Mouse (Mus musculus) small intestine, adult 2 months (tissue): ENCODE measurements around the gene Megf11. TPM values are rescaled to one million over a fixed set of nuclear protein-coding genes. Genes with fewer than 3 reads are reported as not detected.
A peak's percentile ranks its signal among the peaks of the same experiment; 100 is the strongest.

Experiments
- H3K27ac ChIP-seq: fragments of 200-500 bp; 2 replicates; pipeline ENCODE4 v1.5.1; 2012; ENCODE audit warnings: low read depth, low read length, control low read depth, inconsistent platforms; ENCODE audit not compliant: insufficient read depth
- H3K27me3 ChIP-seq: fragments of 200-500 bp; 2 replicates; pipeline ENCODE4 v1.6.1; 2012; ENCODE audit warnings: mild to moderate bottlenecking, moderate library complexity, low read length, inconsistent platforms; ENCODE audit not compliant: control insufficient read depth, insufficient read depth
- H3K36me3 ChIP-seq: fragments of 200-500 bp; 2 replicates; pipeline ENCODE4 v1.6.1; 2012; ENCODE audit warnings: mild to moderate bottlenecking, low read length, control low read depth, inconsistent platforms; ENCODE audit not compliant: control insufficient read depth, insufficient read depth
- H3K4me1 ChIP-seq: fragments of 200-500 bp; 2 replicates; pipeline ENCODE4 v1.6.1; 2012; ENCODE audit warnings: low read length, inconsistent platforms, mixed read lengths; ENCODE audit not compliant: control insufficient read depth, insufficient read depth, insufficient read length
- H3K4me3 ChIP-seq: fragments of 200-500 bp; 2 replicates; pipeline ENCODE4 v1.5.1; 2012; ENCODE audit warnings: low read depth, mild to moderate bottlenecking, control low read depth, inconsistent platforms, low read length, moderate library complexity
- CTCF ChIP-seq: fragments of 200-500 bp; IDR thresholded peaks from 2 replicates; pipeline ENCODE4 v1.5.1; 2012; ENCODE audit warnings: low read depth, mild to moderate bottlenecking, control low read depth, inconsistent platforms, low read length, moderate library complexity, mixed read lengths; ENCODE audit not compliant: insufficient replicate concordance, insufficient read length; ENCODE audit errors: extremely low read depth
- POLR2A ChIP-seq: fragments of 200-500 bp; IDR thresholded peaks from 2 replicates; pipeline ENCODE4 v1.6.1; 2012; ENCODE audit warnings: low read depth, mild to moderate bottlenecking, control low read depth, inconsistent platforms, low read length, moderate library complexity
- WGBS: fragments of 180-500 bp; shearing (Covaris S2); methylation state at CpG from one replicate; pipeline ENCODE4 v1.1.7; 2018; 5-methylcytosine and 5-hydroxymethylcytosine counted together
- polyA plus RNA-seq: library from polyadenylated mRNA; depleted of rRNA; stranded (reverse); fragments of >200 nt; gene quantifications from 2 replicates; pipeline ENCODE4 v1.2.3, GENCODE M21; 2012

The Megf11 gene
- polyA plus RNA-seq, 1 experiment: 0.10 TPM

DNA sequence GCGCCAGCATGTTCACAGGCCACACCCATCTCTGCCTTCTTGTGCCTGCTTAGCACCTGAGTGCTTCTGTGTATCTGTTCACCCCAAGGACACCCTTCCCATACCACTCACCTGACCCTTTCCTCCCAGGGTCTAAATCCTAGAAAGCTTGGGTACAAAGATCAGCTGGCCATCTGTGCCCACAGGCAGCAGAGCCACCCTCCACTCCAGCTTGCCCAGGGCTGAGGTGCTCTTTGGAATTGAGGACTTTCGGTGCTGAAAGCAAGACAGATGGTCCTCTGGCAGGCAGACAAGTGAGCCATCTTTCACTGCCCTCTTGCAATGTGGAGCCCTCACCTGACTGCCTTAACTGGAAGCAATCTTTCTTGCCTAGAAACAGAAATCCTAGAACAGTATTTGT lies 251.5 kb downstream of the Megf11 start:
- 35% methylated on average over 2 of the region's 2 CpGs for WGBS
- H3K4me3 ChIP-seq: no peak overlapping the region
- H3K27ac ChIP-seq: no peak overlapping the region
- H3K4me1 ChIP-seq: peaks cover 9% of the 10 kb centered on the region
- TF ChIP-seq CTCF: no peak
- H3K27me3 ChIP-seq: peaks cover 10% of the 10 kb centered on the region; the same call in 1 of the 2 replicates
- H3K36me3 ChIP-seq: no peaks in the 10 kb centered on the region

DNA sequence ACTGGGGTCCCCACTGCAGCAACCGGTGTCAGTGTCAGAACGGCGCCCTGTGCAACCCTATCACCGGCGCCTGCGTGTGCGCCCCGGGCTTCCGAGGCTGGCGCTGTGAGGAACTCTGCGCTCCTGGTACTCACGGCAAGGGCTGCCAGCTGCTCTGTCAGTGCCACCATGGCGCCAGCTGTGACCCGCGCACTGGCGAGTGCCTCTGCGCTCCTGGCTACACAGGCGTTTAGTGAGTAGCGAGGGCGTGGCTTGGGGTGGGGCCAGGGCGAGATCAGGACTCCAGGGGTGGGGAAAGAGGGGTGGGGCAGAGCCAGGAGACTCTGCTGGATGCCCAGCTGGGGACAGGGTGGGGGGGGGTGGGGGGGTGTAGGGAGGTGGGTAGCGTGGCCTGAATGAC lies 252.8 kb downstream of the Megf11 start:
- H3K4me1 ChIP-seq: peaks cover 10% of the 10 kb centered on the region
- WGBS: 2% methylated on average over 22 of the region's 22 CpGs
- peak overlapping the region; percentile 39 for H3K4me3 ChIP-seq
- TF ChIP-seq CTCF (no peak), POLR2A (no peak)
- peaks cover 10% of the 10 kb centered on the region; the same call in 1 of the 2 replicates for H3K27me3 ChIP-seq
- H3K27ac ChIP-seq: no peak overlapping the region
- no peaks in the 10 kb centered on the region for H3K36me3 ChIP-seq

DNA sequence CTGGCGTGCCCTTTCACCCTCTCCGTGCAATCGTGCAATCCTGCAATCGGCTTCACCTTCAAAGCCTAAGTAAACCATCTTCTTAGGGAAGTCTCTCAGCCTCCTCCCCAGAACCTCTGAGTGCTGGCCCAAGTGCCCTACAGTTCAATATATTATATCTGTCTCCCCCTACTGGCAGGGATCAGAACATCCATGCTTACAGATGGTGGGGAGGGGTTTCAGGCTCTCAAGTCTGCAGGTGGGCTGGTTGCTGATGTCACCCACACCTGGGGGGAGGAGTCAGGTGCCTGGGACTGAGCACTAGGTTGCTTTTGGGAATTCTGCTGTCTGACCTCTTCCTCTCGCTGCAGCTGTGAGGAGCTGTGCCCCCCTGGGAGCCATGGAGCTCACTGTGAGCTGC lies 254.2 kb downstream of the Megf11 start:
- Histone ChIP-seq H3K4me3 (no peak overlapping the region), H3K36me3 (no peaks in the 10 kb centered on the region), H3K4me1 (peaks cover 15% of the 10 kb centered on the region), H3K27me3 (peaks cover 10% of the 10 kb centered on the region; the same call in 1 of the 2 replicates), H3K27ac (no peak overlapping the region)
- no peak for TF ChIP-seq POLR2A
- peak; percentile 72; the same call in 1 of the 2 replicates for TF ChIP-seq CTCF
- WGBS: 9% methylated on average over 5 of the region's 5 CpGs

DNA sequence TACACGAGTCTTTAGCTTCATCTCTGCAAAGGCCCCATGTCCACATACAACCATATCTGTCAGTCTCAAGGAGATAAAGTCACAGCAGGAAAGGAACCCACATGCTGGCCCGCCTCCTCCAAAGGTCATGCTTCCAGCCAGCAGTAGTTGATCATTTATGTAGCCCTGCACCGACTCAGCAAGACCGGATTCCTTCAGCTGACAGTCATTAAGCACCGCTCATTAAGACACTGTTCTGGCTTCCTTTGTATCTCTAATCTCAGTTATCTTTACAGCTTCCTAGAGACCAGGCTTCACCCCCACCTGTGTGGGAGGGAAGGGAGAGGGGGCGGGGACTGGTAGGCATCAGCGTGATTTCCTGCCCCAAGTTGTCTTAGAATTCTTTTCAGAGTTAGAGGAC lies 258.7 kb downstream of the Megf11 start:
- H3K27ac ChIP-seq: no peak overlapping the region
- no peaks in the 10 kb centered on the region for H3K36me3 ChIP-seq
- H3K27me3 ChIP-seq: no peaks in the 10 kb centered on the region

DNA sequence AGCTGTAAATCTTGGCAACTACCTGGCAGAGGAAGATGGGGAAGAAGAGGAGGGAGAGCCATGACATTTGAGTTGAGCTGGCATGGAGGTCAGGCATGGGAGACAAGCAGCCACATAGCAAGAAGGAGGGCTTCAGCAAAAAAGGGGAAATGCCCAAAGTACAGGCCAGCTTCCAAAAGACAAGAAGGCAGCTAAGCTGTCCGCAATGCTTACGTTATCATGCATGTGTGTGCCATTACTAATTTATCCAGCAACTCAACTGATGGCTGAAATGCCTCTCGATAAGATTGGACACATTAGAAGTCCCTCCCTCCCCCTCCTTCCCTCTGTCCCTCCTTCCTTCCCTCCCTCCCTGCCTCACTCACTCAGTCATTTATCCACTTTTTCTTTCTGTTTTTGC lies 260.0 kb downstream of the Megf11 start:
- WGBS: 80% methylated on average over 3 of the region's 3 CpGs
- H3K4me1 ChIP-seq: peaks cover 6% of the 10 kb centered on the region; the same call in 1 of the 2 replicates
- H3K27ac ChIP-seq: no peak overlapping the region
- no peaks in the 10 kb centered on the region; the same call in 1 of the 2 replicates for H3K27me3 ChIP-seq
- no peak overlapping the region for H3K4me3 ChIP-seq
- no peaks in the 10 kb centered on the region for H3K36me3 ChIP-seq
- TF ChIP-seq POLR2A: no peak
- no peak for TF ChIP-seq CTCF

More for the DNA sequence above, 258.7 kb downstream of the Megf11 start:
- H3K4me3 ChIP-seq: no peak overlapping the region
- WGBS: 10% methylated on average over 7 of the region's 7 CpGs
- peaks cover 6% of the 10 kb centered on the region; the same call in 1 of the 2 replicates for H3K4me1 ChIP-seq
- TF ChIP-seq CTCF (no peak), POLR2A (no peak)

DNA sequence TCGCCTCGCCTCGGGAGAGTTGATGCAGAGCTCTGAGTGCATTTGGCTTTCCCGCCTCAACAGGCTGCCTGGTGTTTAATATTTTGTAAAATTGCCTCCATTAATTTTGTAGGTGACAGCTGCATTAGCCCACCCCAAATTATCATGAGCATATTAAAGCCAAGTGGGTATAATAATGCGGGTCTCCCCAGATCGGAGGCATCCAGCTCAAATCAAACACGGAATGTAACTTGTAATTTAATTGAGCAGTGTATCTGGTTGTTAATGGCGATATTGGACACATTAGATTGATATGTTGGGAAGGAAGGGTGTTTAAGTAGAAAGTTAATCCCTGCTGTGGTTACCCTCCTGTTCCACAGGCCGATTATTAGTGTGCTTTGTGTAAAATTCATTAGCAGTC lies 264.0 kb downstream of the Megf11 start:
- Histone ChIP-seq H3K27me3 (no peaks in the 10 kb centered on the region; the same call in 1 of the 2 replicates), H3K4me1 (peaks cover 4% of the 10 kb centered on the region; the same call in 1 of the 2 replicates), H3K36me3 (no peaks in the 10 kb centered on the region), H3K27ac (no peak overlapping the region), H3K4me3 (no peak overlapping the region)
- 77% methylated on average over 9 of the region's 9 CpGs for WGBS
- TF ChIP-seq CTCF (no peak), POLR2A (no peak)

DNA sequence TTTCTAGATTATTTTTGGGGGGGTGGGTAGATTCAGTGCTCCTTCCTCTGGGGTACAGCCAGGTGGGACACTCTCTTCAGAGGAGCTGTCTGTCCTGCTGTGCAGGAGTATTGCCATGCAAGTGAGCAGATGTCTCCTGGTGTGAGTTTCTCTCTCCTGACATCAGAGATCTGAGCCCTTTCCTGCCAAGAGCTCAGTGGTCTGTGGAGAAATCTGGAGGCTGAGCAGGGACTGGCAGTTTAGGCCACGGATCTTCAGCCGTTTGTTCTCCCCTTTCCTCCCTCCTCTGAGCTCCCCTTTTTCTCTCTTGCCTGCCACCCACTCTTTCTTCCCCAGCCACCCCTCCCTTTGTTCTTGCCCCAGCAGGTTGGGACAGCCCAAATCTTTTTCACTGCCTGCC lies 264.5 kb downstream of the Megf11 start:
- no peak for TF ChIP-seq CTCF
- TF ChIP-seq POLR2A: no peak
- H3K27ac ChIP-seq: no peak overlapping the region
- peaks cover 4% of the 10 kb centered on the region; the same call in 1 of the 2 replicates for H3K4me1 ChIP-seq
- H3K36me3 ChIP-seq: no peaks in the 10 kb centered on the region
- H3K27me3 ChIP-seq: no peaks in the 10 kb centered on the region; the same call in 1 of the 2 replicates
- 60% methylated on average over 2 of the region's 2 CpGs for WGBS
- H3K4me3 ChIP-seq: no peak overlapping the region
